Mouse (Mus musculus) mature B cell (primary cell): ENCODE results near the gene Mrpl55.

ENCODE experiments used
- in situ Hi-C: fragments of 300-500 bp; cut with MboI; formaldehyde crosslinking; loops from 2 replicates; pipeline ENCODE4 v1.14.3; 2019

Gene Mrpl55

GRCm38 (mm10) chr11:59227604-59228121, 25.4 kb downstream of the Mrpl55 start:
- in situ Hi-C loops = no loop called here

DNA sequence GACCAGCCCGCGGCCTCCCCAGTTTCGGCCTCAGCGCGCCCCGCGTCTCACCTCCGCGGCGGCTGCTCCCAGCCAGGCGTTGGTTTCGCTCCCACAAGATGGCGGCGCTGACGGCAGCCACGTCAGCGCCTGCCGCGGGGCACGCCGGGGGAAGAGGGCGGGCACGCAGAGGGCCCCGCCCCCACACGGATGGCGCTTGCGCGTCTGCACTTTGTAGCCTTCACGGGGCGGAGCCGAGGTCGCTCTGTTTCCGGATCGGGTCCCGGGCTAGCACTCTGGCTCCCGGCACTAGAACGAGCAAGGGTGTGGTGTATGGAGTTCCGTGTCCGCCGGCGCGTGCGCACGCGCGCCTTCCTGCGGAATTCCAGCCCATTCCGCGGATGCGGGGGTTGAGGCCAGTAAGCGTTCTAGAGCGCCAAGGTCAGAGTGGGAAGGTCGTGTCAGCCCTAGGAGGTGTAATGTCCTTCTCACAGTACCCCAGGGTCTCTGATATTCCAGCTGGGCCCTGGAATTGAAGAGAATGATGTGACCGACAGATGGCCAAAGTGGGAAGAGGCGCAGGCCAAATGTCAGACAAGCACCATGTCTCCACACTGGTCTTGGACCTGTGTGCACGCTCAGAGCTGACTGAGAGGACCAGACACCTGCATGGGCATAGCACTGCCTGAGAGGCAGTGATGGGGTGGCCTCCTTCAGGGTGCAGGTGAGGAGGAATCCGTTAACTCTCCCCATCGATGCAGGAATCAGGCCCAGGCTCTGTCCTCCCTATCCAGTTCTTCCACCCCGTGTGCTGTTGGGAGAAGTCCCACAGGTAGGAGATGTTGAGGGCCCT, 26.1 kb downstream of the Mrpl55 start, which contains the start of gene Arf1:
TSS of gene Arf1 (minus strand) at position 149 of the 832 bp plus-strand sequence.
- in situ Hi-C loops = no loop called here

DNA sequence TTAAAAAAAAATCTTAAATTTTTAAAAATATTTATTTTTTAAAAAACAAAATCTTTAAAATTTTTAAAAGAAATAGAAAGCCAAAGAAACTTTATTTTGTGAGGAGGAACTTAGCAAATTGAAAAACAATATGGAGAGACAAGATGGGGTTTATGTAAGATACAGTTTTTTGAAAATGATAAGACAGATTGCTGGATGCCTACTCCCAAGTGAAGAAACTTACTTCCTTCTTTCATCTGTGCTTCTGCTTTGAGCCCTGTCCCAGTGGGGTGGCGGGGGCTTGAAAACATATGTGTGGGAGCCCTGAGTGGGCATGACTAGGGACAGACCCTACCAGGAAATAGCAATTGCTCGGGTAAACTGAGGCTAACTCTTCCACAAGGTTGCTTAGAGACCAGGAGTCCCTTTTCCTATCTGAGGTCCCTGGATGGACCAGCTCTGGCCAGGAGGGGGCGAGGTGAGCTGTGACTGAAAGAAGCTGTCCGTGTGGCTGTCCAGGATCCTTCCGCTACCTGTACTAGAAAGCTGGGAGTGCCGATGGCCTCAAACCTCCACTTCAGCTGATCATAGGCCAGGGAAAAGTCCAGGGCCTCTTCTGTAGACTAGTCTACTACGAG, 28.0 kb downstream of the Mrpl55 start:
- in situ Hi-C loops = no loop called here

GRCm38 (mm10) chr11:59232797-59233196, 30.5 kb downstream of the Mrpl55 start:
- in situ Hi-C loops = no loop called here

DNA sequence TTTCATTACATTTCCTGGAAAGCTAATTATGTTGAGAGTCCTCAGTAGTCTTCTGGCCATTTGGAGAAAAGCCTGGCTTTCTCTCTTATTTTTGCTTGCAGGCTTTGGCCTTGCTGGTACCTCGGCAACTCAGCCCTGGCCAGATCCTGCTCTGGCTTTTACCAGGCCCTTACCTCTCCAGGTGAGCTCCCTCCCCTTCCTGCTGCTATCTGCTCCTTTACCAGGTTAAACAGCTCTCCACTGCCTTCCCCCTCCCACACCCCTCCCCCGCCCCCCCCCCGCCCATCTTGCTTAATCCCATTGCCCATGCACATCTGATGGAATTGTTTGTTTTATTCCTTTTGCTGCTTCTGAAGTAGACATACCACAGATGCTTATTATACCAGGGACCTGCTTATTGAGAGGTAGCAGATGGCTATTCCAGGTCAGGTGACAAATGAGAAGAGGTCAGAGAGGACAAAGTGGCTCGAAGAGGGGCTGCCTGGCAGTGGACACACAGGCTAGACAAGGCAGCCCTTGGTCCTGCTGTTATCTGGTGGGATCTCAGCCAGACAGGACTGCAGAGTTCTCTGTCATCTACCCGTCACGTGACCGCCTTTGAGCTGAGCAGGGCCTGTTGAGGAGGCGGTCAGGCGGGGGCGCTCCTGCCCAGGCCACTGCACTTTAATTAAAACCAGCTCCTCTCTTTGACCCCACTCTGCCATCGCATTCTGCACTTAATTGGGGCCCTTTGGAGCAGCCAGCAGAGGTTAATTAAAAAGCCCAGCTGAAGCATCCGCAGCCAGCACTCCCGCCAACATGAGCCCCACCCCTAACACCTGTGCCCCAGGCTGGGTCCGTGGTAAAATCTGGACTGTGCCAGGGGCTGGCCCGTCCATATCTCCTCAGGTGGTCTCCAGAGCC, 36.5 kb downstream of the Mrpl55 start:
- in situ Hi-C loops = no loop called here

GRCm38 (mm10) chr11:59239428-59239785, 37.1 kb downstream of the Mrpl55 start:
- in situ Hi-C loops = no loop called here

DNA sequence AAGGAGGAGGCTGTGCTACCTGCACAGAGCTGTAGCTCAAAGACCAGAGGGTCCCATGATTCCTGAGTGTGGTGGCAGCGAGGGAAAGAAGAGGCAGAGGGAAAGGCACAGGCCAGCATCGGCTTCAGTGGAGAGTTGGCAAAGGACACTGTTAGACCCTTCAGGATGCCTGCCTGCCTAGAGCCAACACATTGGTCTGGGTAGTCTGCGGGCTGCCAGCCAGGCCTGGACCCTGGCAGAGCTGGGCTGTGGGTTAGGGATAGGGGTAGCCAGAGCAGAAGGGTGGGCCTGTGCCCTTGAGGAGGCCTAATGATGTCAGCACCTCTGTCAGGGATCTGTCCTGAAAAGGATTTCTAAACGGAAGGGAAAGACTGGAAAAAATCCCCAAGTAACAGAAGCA, 37.5 kb downstream of the Mrpl55 start:
- in situ Hi-C loops = no loop called here

- in situ Hi-C loops = no loop called here
Observed at GRCm38 (mm10) chr11:59241841-59242240, 39.6 kb downstream of the Mrpl55 start.

GRCm38 (mm10) chr11:59243856-59244255, 41.6 kb downstream of the Mrpl55 start:
- in situ Hi-C loops = no loop called here

- in situ Hi-C loops = no loop called here
Observed at GRCm38 (mm10) chr11:59248101-59248500, 45.8 kb downstream of the Mrpl55 start.
